Mouse (Mus musculus) cerebellum, adult 2 months (tissue): ENCODE measurements at regions not wholly inside any gene's neighbourhood (a gene's known extent, or its start where the extent isn't known, plus 50 kb on each side); places are given as distances from the start of the nearest gene placed in this dataset.

Experiments
- DNase-seq, 2 experiments: peaks; one replicate each; pipeline ENCODE4 v3.0.0; 2021
- H3K27ac ChIP-seq: fragments of 200-500 bp; 2 replicates; pipeline ENCODE4 v1.5.1; 2012; ENCODE audit warnings: low read length, control low read depth, inconsistent platforms; ENCODE audit not compliant: insufficient read depth
- H3K27me3 ChIP-seq: fragments of 200-500 bp; 2 replicates; pipeline ENCODE4 v1.6.1; 2012; ENCODE audit warnings: inconsistent platforms, mild to moderate bottlenecking, low read length, moderate library complexity; ENCODE audit not compliant: control insufficient read depth, insufficient read depth
- H3K4me1 ChIP-seq: fragments of 200-500 bp; 2 replicates; pipeline ENCODE4 v1.6.1; 2011; ENCODE audit warnings: low read length; ENCODE audit not compliant: control insufficient read depth, insufficient read depth
- H3K4me3 ChIP-seq: fragments of 200-500 bp; replicated peaks from 2 replicates; pipeline ENCODE3; 2011; ENCODE audit warnings: mild to moderate bottlenecking, low read depth, low read length, control low read depth; ENCODE audit not compliant: insufficient read depth
- CTCF ChIP-seq: fragments of 200-500 bp; IDR thresholded peaks from 2 replicates; pipeline ENCODE4 v1.5.1; 2011; ENCODE audit warnings: low read depth, mild to moderate bottlenecking, control low read depth, low read length, moderate library complexity, borderline replicate concordance; ENCODE audit not compliant: insufficient read depth
- POLR2A ChIP-seq: fragments of 200-500 bp; IDR thresholded peaks from 2 replicates; pipeline ENCODE4 v1.6.1; 2011; ENCODE audit warnings: low read length, control low read depth, borderline replicate concordance; ENCODE audit not compliant: insufficient read depth
- WGBS: fragments of 180-500 bp; shearing (Covaris S2); methylation state at CpG from one replicate; pipeline ENCODE4 v1.1.7; 2018; 5-methylcytosine and 5-hydroxymethylcytosine counted together

GRCm38 (mm10) chr4:84101923-84102322 is 573.2 kb downstream of the Bnc2 start:
- H3K4me3 ChIP-seq = no peak overlapping the region
- no peak for DNase-seq
- WGBS = 71% methylated on average over 6 of the region's 6 CpGs

GRCm38 (mm10) chr4:84102736-84103135 is 572.3 kb downstream of the Bnc2 start:
- H3K27ac ChIP-seq = no peak overlapping the region
- no peak for DNase-seq
- WGBS = 83% methylated on average over 11 of the region's 11 CpGs
- TF ChIP-seq POLR2A = no peak
- TF ChIP-seq CTCF = no peak
- peaks cover 4% of the 10 kb centered on the region; the same call in 1 of the 2 replicates for H3K4me1 ChIP-seq
- no peak overlapping the region for H3K4me3 ChIP-seq
- no peaks in the 10 kb centered on the region for H3K27me3 ChIP-seq

More at GRCm38 (mm10) chr4:84101923-84102322, 573.2 kb downstream of the Bnc2 start:
- no peak overlapping the region for H3K27ac ChIP-seq
- peaks cover 4% of the 10 kb centered on the region; the same call in 1 of the 2 replicates for H3K4me1 ChIP-seq
- TF ChIP-seq CTCF = no peak
- no peaks in the 10 kb centered on the region for H3K27me3 ChIP-seq

GRCm38 (mm10) chr4:84108592-84108991 is 566.5 kb downstream of the Bnc2 start:
- no peaks in the 10 kb centered on the region for H3K4me1 ChIP-seq
- H3K27ac ChIP-seq = no peak overlapping the region
- no peak for DNase-seq
- no peak overlapping the region for H3K4me3 ChIP-seq
- H3K27me3 ChIP-seq = no peaks in the 10 kb centered on the region
- TF ChIP-seq CTCF (no peak), POLR2A (no peak)
- WGBS = 94% methylated on average over 6 of the region's 6 CpGs

- 53% methylated on average over 12 of the region's 12 CpGs for WGBS
- Histone ChIP-seq H3K27ac (no peak overlapping the region), H3K4me3 (no peak overlapping the region), H3K4me1 (no peaks in the 10 kb centered on the region), H3K27me3 (no peaks in the 10 kb centered on the region)
- no peak for DNase-seq
- TF ChIP-seq POLR2A (no peak), CTCF (no peak)
Measured at GRCm38 (mm10) chr4:84109771-84110503, 565.1 kb downstream of the Bnc2 start.

GRCm38 (mm10) chr4:84114162-84115040 is 560.7 kb downstream of the Bnc2 start:
- DNase-seq = no peak
- 55% methylated on average over 10 of the region's 10 CpGs for WGBS
- TF ChIP-seq CTCF (no peak), POLR2A (no peak)
- Histone ChIP-seq H3K27me3 (no peaks in the 10 kb centered on the region), H3K27ac (no peak overlapping the region), H3K4me1 (no peaks in the 10 kb centered on the region), H3K4me3 (no peak overlapping the region)

GRCm38 (mm10) chr4:84118284-84118919 is 556.7 kb downstream of the Bnc2 start:
- Histone ChIP-seq H3K4me3 (no peak overlapping the region), H3K4me1 (peaks cover 3% of the 10 kb centered on the region; the same call in 1 of the 2 replicates), H3K27me3 (no peaks in the 10 kb centered on the region), H3K27ac (no peak overlapping the region)
- 82% methylated on average over 2 of the region's 2 CpGs for WGBS
- DNase-seq = no peak
- TF ChIP-seq CTCF (no peak), POLR2A (no peak)

- H3K27me3 ChIP-seq = no peaks in the 10 kb centered on the region
- H3K4me3 ChIP-seq = no peak overlapping the region
- WGBS = 89% methylated on average over 7 of the region's 7 CpGs
- no peak for DNase-seq
- TF ChIP-seq CTCF (no peak), POLR2A (no peak)
- H3K27ac ChIP-seq = no peak overlapping the region
- peaks cover 3% of the 10 kb centered on the region; the same call in 1 of the 2 replicates for H3K4me1 ChIP-seq
Measured at GRCm38 (mm10) chr4:84119616-84120015, 555.5 kb downstream of the Bnc2 start.

GRCm38 (mm10) chr4:84120330-84120729 is 554.7 kb downstream of the Bnc2 start:
- DNase-seq = no peak
- TF ChIP-seq POLR2A (no peak), CTCF (no peak)
- Histone ChIP-seq H3K4me1 (peaks cover 3% of the 10 kb centered on the region; the same call in 1 of the 2 replicates), H3K27me3 (no peaks in the 10 kb centered on the region), H3K27ac (no peak overlapping the region), H3K4me3 (no peak overlapping the region)
- 89% methylated on average over 7 of the region's 7 CpGs for WGBS
